Mouse (Mus musculus): Measurements from ENCODE around the gene Ssbp3. TPM values are rescaled to one million over a fixed set of nuclear protein-coding genes. Genes with fewer than 3 reads are reported as not detected.

Ssbp3 gene
- polyA plus RNA-seq, 1 experiment from 2014 or later, result 90.4 TPM

- no peaks in the 10 kb centered on the region for H3K36me3 ChIP-seq
- no peak for ATAC-seq (ENCODE audit: borderline replicate concordance, extremely low read depth, low FRiP score, low TSS enrichment)
- peaks cover 2% of the 10 kb centered on the region; the same call in 1 of the 2 replicates for H3K4me1 ChIP-seq
- H3K4me2 ChIP-seq, result no peak overlapping the region
- H3K9me3 ChIP-seq, result no peaks in the 10 kb centered on the region
- H3K4me3 ChIP-seq, result no peak overlapping the region
- H3K27ac ChIP-seq, result no peak overlapping the region
- H3K27me3 ChIP-seq, result no peaks in the 10 kb centered on the region
- no peak overlapping the region for H3K9ac ChIP-seq
These were observed 169.2 kb downstream of the Ssbp3 start for GRCm38 (mm10) chr4:107079716-107080115.

GRCm38 (mm10) chr4:107082185-107082584 is 171.7 kb downstream of the Ssbp3 start:
- 83% methylated on average over 3 of the region's 3 CpGs for WGBS
- Histone ChIP-seq H3K27me3 (no peaks in the 10 kb centered on the region), H3K27ac (no peak overlapping the region), H3K4me2 (no peak overlapping the region), H3K4me3 (no peak overlapping the region), H3K9me3 (no peaks in the 10 kb centered on the region), H3K36me3 (no peaks in the 10 kb centered on the region), H3K9ac (no peak overlapping the region), H3K4me1 (peaks cover 4% of the 10 kb centered on the region; the same call in 1 of the 2 replicates)
- ATAC-seq (ENCODE audit: borderline replicate concordance, extremely low read depth, low FRiP score, low TSS enrichment), result no peak

GRCm38 (mm10) chr4:107083126-107083525 is 172.6 kb downstream of the Ssbp3 start:
- Histone ChIP-seq H3K27ac (no peak overlapping the region), H3K36me3 (no peaks in the 10 kb centered on the region), H3K27me3 (no peaks in the 10 kb centered on the region), H3K9ac (no peak overlapping the region), H3K9me3 (no peaks in the 10 kb centered on the region), H3K4me3 (no peak overlapping the region), H3K4me1 (peaks cover 4% of the 10 kb centered on the region; the same call in 1 of the 2 replicates), H3K4me2 (no peak overlapping the region)
- WGBS, result 86% methylated on average over 4 of the region's 4 CpGs
- ATAC-seq (ENCODE audit: borderline replicate concordance, extremely low read depth, low FRiP score, low TSS enrichment), result no peak

GRCm38 (mm10) chr4:107084343-107084742 is 173.8 kb downstream of the Ssbp3 start:
- no peaks in the 10 kb centered on the region for H3K9me3 ChIP-seq
- H3K36me3 ChIP-seq, result no peaks in the 10 kb centered on the region
- no peak overlapping the region for H3K9ac ChIP-seq
- no peak for ATAC-seq (ENCODE audit: borderline replicate concordance, extremely low read depth, low FRiP score, low TSS enrichment)
- peaks cover 4% of the 10 kb centered on the region; the same call in 1 of the 2 replicates for H3K4me1 ChIP-seq
- H3K4me2 ChIP-seq, result no peak overlapping the region
- 15% methylated on average over 1 of the region's 1 CpGs for WGBS
- no peak overlapping the region for H3K27ac ChIP-seq
- no peak overlapping the region for H3K4me3 ChIP-seq
- H3K27me3 ChIP-seq, result no peaks in the 10 kb centered on the region

GRCm38 (mm10) chr4:107084858-107085257 is 174.4 kb downstream of the Ssbp3 start:
- Histone ChIP-seq H3K9ac (no peak overlapping the region), H3K27me3 (no peaks in the 10 kb centered on the region), H3K36me3 (no peaks in the 10 kb centered on the region), H3K9me3 (no peaks in the 10 kb centered on the region), H3K4me3 (no peak overlapping the region), H3K27ac (no peak overlapping the region), H3K4me2 (no peak overlapping the region), H3K4me1 (peaks cover 4% of the 10 kb centered on the region; the same call in 1 of the 2 replicates)
- 14% methylated on average over 6 of the region's 6 CpGs for WGBS
- ATAC-seq (ENCODE audit: borderline replicate concordance, extremely low read depth, low FRiP score, low TSS enrichment), result peak; percentile 54; the same call in 1 of the 2 replicates

- Histone ChIP-seq H3K4me3 (no peak overlapping the region), H3K27ac (no peak overlapping the region), H3K9ac (no peak overlapping the region), H3K27me3 (no peaks in the 10 kb centered on the region), H3K9me3 (no peaks in the 10 kb centered on the region), H3K4me1 (no peaks in the 10 kb centered on the region), H3K4me2 (no peak overlapping the region), H3K36me3 (no peaks in the 10 kb centered on the region)
- 72% methylated on average over 14 of the region's 14 CpGs for WGBS
- no peak for ATAC-seq (ENCODE audit: borderline replicate concordance, extremely low read depth, low FRiP score, low TSS enrichment)
These were observed 181.2 kb downstream of the Ssbp3 start for GRCm38 (mm10) chr4:107091696-107092095.

GRCm38 (mm10) chr4:107094484-107095187 is 184.1 kb downstream of the Ssbp3 start:
- H3K9ac ChIP-seq, result no peak overlapping the region
- no peaks in the 10 kb centered on the region for H3K27me3 ChIP-seq

GRCm38 (mm10) chr4:107096043-107096442 is 185.5 kb downstream of the Ssbp3 start:
- Histone ChIP-seq H3K27ac (no peak overlapping the region), H3K4me1 (no peaks in the 10 kb centered on the region), H3K27me3 (no peaks in the 10 kb centered on the region), H3K9me3 (no peaks in the 10 kb centered on the region), H3K4me2 (no peak overlapping the region), H3K9ac (no peak overlapping the region), H3K4me3 (no peak overlapping the region), H3K36me3 (no peaks in the 10 kb centered on the region)
- 54% methylated on average over 6 of the region's 6 CpGs for WGBS
- no peak for ATAC-seq (ENCODE audit: borderline replicate concordance, extremely low read depth, low FRiP score, low TSS enrichment)

More at GRCm38 (mm10) chr4:107094484-107095187, 184.1 kb downstream of the Ssbp3 start:
- no peak for ATAC-seq (ENCODE audit: borderline replicate concordance, extremely low read depth, low FRiP score, low TSS enrichment)
- no peak overlapping the region for H3K4me3 ChIP-seq
- no peak overlapping the region for H3K4me2 ChIP-seq
- WGBS, result 70% methylated on average over 16 of the region's 16 CpGs
- H3K36me3 ChIP-seq, result no peaks in the 10 kb centered on the region
- no peak overlapping the region for H3K27ac ChIP-seq
- no peaks in the 10 kb centered on the region for H3K4me1 ChIP-seq
- no peaks in the 10 kb centered on the region for H3K9me3 ChIP-seq

- H3K27ac ChIP-seq, result no peak within 1 kb of the TSS
- no peak within 1 kb of the TSS for H3K4me2 ChIP-seq
- WGBS, result 67% methylated on average over 16 of the region's 16 CpGs
- no peaks in the 10 kb centered on the region for H3K36me3 ChIP-seq
- no peak within 1 kb of the TSS for H3K9ac ChIP-seq
- no peaks in the 10 kb centered on the region for H3K9me3 ChIP-seq
- H3K4me3 ChIP-seq, result no peak within 1 kb of the TSS
- no peaks in the 10 kb centered on the region for H3K27me3 ChIP-seq
- no peaks in the 10 kb centered on the region for H3K4me1 ChIP-seq
- ATAC-seq (ENCODE audit: borderline replicate concordance, extremely low read depth, low FRiP score, low TSS enrichment), result no peak
These were observed 186.4 kb downstream of the Ssbp3 start, which contains the start of gene Cdcp2 for GRCm38 (mm10) chr4:107096841-107097373. Gene Cdcp2, plus strand, starts transcription at chr4:107096891.

GRCm38 (mm10) chr4:107097871-107098270 is 187.4 kb downstream of the Ssbp3 start:
- no peak for ATAC-seq (ENCODE audit: borderline replicate concordance, extremely low read depth, low FRiP score, low TSS enrichment)
- Histone ChIP-seq H3K9me3 (no peaks in the 10 kb centered on the region), H3K4me3 (no peak overlapping the region), H3K4me2 (no peak overlapping the region), H3K27ac (no peak overlapping the region), H3K27me3 (no peaks in the 10 kb centered on the region), H3K4me1 (no peaks in the 10 kb centered on the region), H3K36me3 (no peaks in the 10 kb centered on the region), H3K9ac (no peak overlapping the region)
- 46% methylated on average over 15 of the region's 15 CpGs for WGBS

GRCm38 (mm10) chr4:107098375-107098774 is 187.9 kb downstream of the Ssbp3 start:
- Histone ChIP-seq H3K4me3 (no peak overlapping the region), H3K9ac (no peak overlapping the region), H3K4me2 (no peak overlapping the region), H3K27ac (no peak overlapping the region), H3K27me3 (no peaks in the 10 kb centered on the region), H3K9me3 (no peaks in the 10 kb centered on the region), H3K36me3 (no peaks in the 10 kb centered on the region), H3K4me1 (no peaks in the 10 kb centered on the region)
- no peak for ATAC-seq (ENCODE audit: borderline replicate concordance, extremely low read depth, low FRiP score, low TSS enrichment)
- 75% methylated on average over 10 of the region's 10 CpGs for WGBS

- WGBS, result 74% methylated on average over 17 of the region's 17 CpGs
- no peaks in the 10 kb centered on the region for H3K4me1 ChIP-seq
These were observed 188.5 kb downstream of the Ssbp3 start for GRCm38 (mm10) chr4:107098791-107099525.

More at GRCm38 (mm10) chr4:107098791-107099525, 188.5 kb downstream of the Ssbp3 start:
- no peak for ATAC-seq (ENCODE audit: borderline replicate concordance, extremely low read depth, low FRiP score, low TSS enrichment)
- no peak overlapping the region for H3K4me2 ChIP-seq
- no peaks in the 10 kb centered on the region for H3K36me3 ChIP-seq
- no peaks in the 10 kb centered on the region for H3K9me3 ChIP-seq
- no peak overlapping the region for H3K9ac ChIP-seq
- no peak overlapping the region for H3K4me3 ChIP-seq
- no peaks in the 10 kb centered on the region for H3K27me3 ChIP-seq
- no peak overlapping the region for H3K27ac ChIP-seq
